Mouse (Mus musculus) spleen, adult 2 months (tissue): Measurements from ENCODE around the gene Ccs. TPM values are rescaled to one million over a fixed set of nuclear protein-coding genes. Genes with fewer than 3 reads are reported as not detected.
A peak's percentile ranks its signal among the peaks of the same experiment; 100 is the strongest.
"Not testable (repeated sequence)": the region's sequence is repeated elsewhere in the genome, so short reads cannot be mapped to it uniquely, and the experiment has no call there.

Source experiments
- DNase-seq, 2 experiments: peaks; one replicate each; pipeline versions ENCODE4 v3.0.0 to v3.0.0-alpha.2; 2012 to 2021; ENCODE audit warnings: low spot score in 2 of 2, low read depth in 1 of 2
- H3K27ac ChIP-seq: fragments of 200-500 bp; 2 replicates; pipeline ENCODE4 v1.5.1; 2012; ENCODE audit warnings: low read length, inconsistent platforms; ENCODE audit not compliant: insufficient read depth
- H3K27me3 ChIP-seq: fragments of 200-500 bp; 2 replicates; pipeline ENCODE4 v1.6.1; 2012; ENCODE audit warnings: mild to moderate bottlenecking, moderate library complexity, low read length, inconsistent platforms; ENCODE audit not compliant: control insufficient read depth, insufficient read depth
- H3K36me3 ChIP-seq: fragments of 200-500 bp; 2 replicates; pipeline ENCODE4 v1.6.1; 2012; ENCODE audit warnings: mild to moderate bottlenecking, low read length, inconsistent platforms; ENCODE audit not compliant: control insufficient read depth, insufficient read depth
- H3K4me1 ChIP-seq: fragments of 200-500 bp; 2 replicates; pipeline ENCODE4 v1.6.1; 2011; ENCODE audit warnings: inconsistent platforms; ENCODE audit not compliant: control insufficient read depth, insufficient read depth, insufficient read length
- H3K4me3 ChIP-seq: fragments of 200-500 bp; 2 replicates; pipeline ENCODE4 v1.5.1; 2011; ENCODE audit warnings: mild to moderate bottlenecking, inconsistent platforms; ENCODE audit not compliant: insufficient read depth, insufficient read length; ENCODE audit errors: extremely low read depth
- CTCF ChIP-seq: fragments of 200-500 bp; IDR thresholded peaks from 2 replicates; pipeline ENCODE4 v1.5.1; 2011; ENCODE audit warnings: mild to moderate bottlenecking, inconsistent platforms; ENCODE audit not compliant: insufficient read depth, insufficient read length, insufficient replicate concordance; ENCODE audit errors: extremely low read depth
- POLR2A ChIP-seq: fragments of 200-500 bp; IDR thresholded peaks from 2 replicates; pipeline ENCODE4 v1.6.1; 2011; ENCODE audit warnings: low read depth, low read length, inconsistent platforms
- WGBS: fragments of 180-500 bp; shearing (Covaris S2); methylation state at CpG from one replicate; pipeline ENCODE4 v1.1.7; 2018; 5-methylcytosine and 5-hydroxymethylcytosine counted together
- polyA plus RNA-seq: library from polyadenylated mRNA; depleted of rRNA; stranded (reverse); fragments of >200 nt; gene quantifications from 2 replicates; pipeline ENCODE4 v1.2.3, GENCODE M21; 2012

Ccs gene
- polyA plus RNA-seq, 1 experiment, result 19.3 TPM

GRCm38 (mm10) chr19:4876241-4876640, 37.1 kb upstream of the Ccs start:
- Histone ChIP-seq H3K4me3 (no peak overlapping the region), H3K4me1 (peaks cover 4% of the 10 kb centered on the region; the same call in 1 of the 2 replicates), H3K27me3 (no peaks in the 10 kb centered on the region), H3K36me3 (no peaks in the 10 kb centered on the region), H3K27ac (no peak overlapping the region)
- no peak for TF ChIP-seq POLR2A
- no peak for TF ChIP-seq CTCF
- no peak for DNase-seq
- WGBS, result 69% methylated on average over 3 of the region's 4 CpGs

- not testable (repeated sequence) for H3K4me1 ChIP-seq, H3K36me3 ChIP-seq, DNase-seq, H3K27me3 ChIP-seq, H3K27ac ChIP-seq, H3K4me3 ChIP-seq
- 71% methylated on average over 1 of the region's 1 CpGs for WGBS
Measured at GRCm38 (mm10) chr19:4874613-4875012, 35.5 kb upstream of the Ccs start.

- DNase-seq, result no peak
- Histone ChIP-seq H3K4me1 (no peaks in the 10 kb centered on the region), H3K27ac (no peak overlapping the region), H3K27me3 (no peaks in the 10 kb centered on the region), H3K4me3 (no peak overlapping the region), H3K36me3 (no peaks in the 10 kb centered on the region)
- WGBS, result 4% methylated on average over 17 of the region's 17 CpGs
- TF ChIP-seq CTCF, result no peak
- TF ChIP-seq POLR2A, result no peak
Measured at GRCm38 (mm10) chr19:4865147-4865546, 26.0 kb upstream of the Ccs start.

- Histone ChIP-seq H3K36me3 (no peaks in the 10 kb centered on the region), H3K4me3 (no peak overlapping the region), H3K27ac (no peak overlapping the region), H3K4me1 (no peaks in the 10 kb centered on the region), H3K27me3 (no peaks in the 10 kb centered on the region)
- no peak for DNase-seq
- TF ChIP-seq POLR2A, result no peak
- TF ChIP-seq CTCF, result no peak
- WGBS, result 62% methylated on average over 6 of the region's 6 CpGs
Measured at GRCm38 (mm10) chr19:4863048-4863447, 23.9 kb upstream of the Ccs start.

- H3K4me3 ChIP-seq, result no peak overlapping the region
- no peak overlapping the region for H3K27ac ChIP-seq
- WGBS, result 85% methylated on average over 6 of the region's 6 CpGs
- no peaks in the 10 kb centered on the region for H3K36me3 ChIP-seq
- no peaks in the 10 kb centered on the region for H3K4me1 ChIP-seq
- H3K27me3 ChIP-seq, result peaks cover under 1% of the 10 kb centered on the region; the same call in 1 of the 2 replicates
- no peak for DNase-seq
- TF ChIP-seq POLR2A (no peak), CTCF (no peak)
Measured at GRCm38 (mm10) chr19:4859081-4859480, 19.9 kb upstream of the Ccs start.

- Histone ChIP-seq H3K27ac (no peak overlapping the region), H3K4me3 (no peak overlapping the region), H3K4me1 (no peaks in the 10 kb centered on the region), H3K27me3 (peaks cover 2% of the 10 kb centered on the region; the same call in 1 of the 2 replicates), H3K36me3 (no peaks in the 10 kb centered on the region)
- no peak for DNase-seq
- TF ChIP-seq POLR2A (no peak), CTCF (no peak)
- WGBS, result 73% methylated on average over 4 of the region's 4 CpGs
Measured at GRCm38 (mm10) chr19:4855951-4856350, 16.8 kb upstream of the Ccs start.

- H3K4me1 ChIP-seq, result no peaks in the 10 kb centered on the region
- H3K27me3 ChIP-seq, result peaks cover 2% of the 10 kb centered on the region; the same call in 1 of the 2 replicates
- H3K36me3 ChIP-seq, result no peaks in the 10 kb centered on the region
- no peak overlapping the region for H3K27ac ChIP-seq
- 17% methylated on average over 14 of the region's 14 CpGs for WGBS
- H3K4me3 ChIP-seq, result peak overlapping the region; percentile 44
- no peak for DNase-seq
- TF ChIP-seq CTCF (no peak), POLR2A (no peak)
Measured at GRCm38 (mm10) chr19:4855470-4855820, 16.3 kb upstream of the Ccs start.
